Mouse (Mus musculus) hindbrain, embryonic 14.5 days (tissue): ENCODE data around the gene Lce1a1. TPM values are rescaled to one million over a fixed set of nuclear protein-coding genes. Genes with fewer than 3 reads are reported as not detected.

Experiments
- ATAC-seq: fragments of 200-750 bp; cut with Nextera tagmentation; 2 replicates; pipeline ENCODE4 v1.8.0; 2017; ENCODE audit warnings: moderate number of reproducible peaks, mild to moderate bottlenecking, moderate TSS enrichment, moderate library complexity; ENCODE audit not compliant: low FRiP score
- DNase-seq: peaks from one replicate; pipeline ENCODE4 v3.0.0-alpha.2; 2015; ENCODE audit warnings: low spot score
- H3K27ac ChIP-seq: fragments of 300-500 bp; sonication (generic); 2 replicates; pipeline ENCODE4 v1.5.1; 2014; ENCODE audit warnings: mild to moderate bottlenecking, moderate library complexity
- H3K27me3 ChIP-seq: fragments of 300-500 bp; sonication (generic); 2 replicates; pipeline ENCODE4 v1.6.1; 2014; ENCODE audit warnings: mild to moderate bottlenecking, low read length, mixed read lengths; ENCODE audit not compliant: control insufficient read depth, insufficient read depth
- H3K36me3 ChIP-seq: fragments of 300-500 bp; sonication (generic); replicated peaks from 2 replicates; pipeline ENCODE4 v1.6.1; 2014; ENCODE audit not compliant: control insufficient read depth, insufficient read depth
- H3K4me1 ChIP-seq: fragments of 300-500 bp; sonication (generic); replicated peaks from 2 replicates; pipeline ENCODE4 v1.6.1; 2014; ENCODE audit warnings: antibody characterized with exemption, low read length, mixed read lengths; ENCODE audit not compliant: control insufficient read depth, insufficient read depth
- H3K4me2 ChIP-seq: fragments of 300-500 bp; sonication (generic); replicated peaks from 2 replicates; pipeline ENCODE4 v1.6.1; 2014; ENCODE audit warnings: mild to moderate bottlenecking, moderate library complexity
- H3K4me3 ChIP-seq: fragments of 300-500 bp; sonication (generic); replicated peaks from 2 replicates; pipeline ENCODE4 v1.5.1; 2014; ENCODE audit warnings: mild to moderate bottlenecking, low read length
- H3K9ac ChIP-seq: fragments of 300-500 bp; sonication (generic); 2 replicates; pipeline ENCODE4 v1.6.1; 2014
- H3K9me3 ChIP-seq: fragments of 300-500 bp; sonication (generic); 2 replicates; pipeline ENCODE4 v1.6.1; 2016; ENCODE audit warnings: low read length; ENCODE audit not compliant: control insufficient read depth
- WGBS: fragments of 180-500 bp; shearing (Covaris S2); extraction: QIAGEN DNeasy Blood & Tissue Kit; methylation state at CpG from one replicate; pipeline ENCODE4 v1.1.7; 2014; 5-methylcytosine and 5-hydroxymethylcytosine counted together
- polyA plus RNA-seq: library from polyadenylated mRNA; unstranded; fragments of >200 nt; fragmentation: Nextera tagmentation; extraction: Ambion mirVana; gene quantifications from 2 replicates; pipeline ENCODE4 v1.2.1, GENCODE M21; 2014

The Lce1a1 gene
- polyA plus RNA-seq, 1 experiment from 2014 or later = not detected

- no peak overlapping the region for H3K9ac ChIP-seq
- no peak overlapping the region for H3K27ac ChIP-seq
- H3K9me3 ChIP-seq = no peaks in the 10 kb centered on the region
- no peaks in the 10 kb centered on the region for H3K4me1 ChIP-seq
- no peak overlapping the region for H3K4me3 ChIP-seq
- no peak overlapping the region for H3K4me2 ChIP-seq
- H3K36me3 ChIP-seq = no peaks in the 10 kb centered on the region
- WGBS = 35% methylated on average over 1 of the region's 1 CpGs
- ATAC-seq (peak; percentile 77; the same call in 1 of the 2 replicates), DNase-seq (no peak)
- H3K27me3 ChIP-seq = no peaks in the 10 kb centered on the region
These were observed 10.1 kb downstream of the Lce1a1 start for GRCm38 (mm10) chr3:92637745-92638652.

GRCm38 (mm10) chr3:92621560-92621959, 26.5 kb downstream of the Lce1a1 start, which contains the start of gene Lce6a:
TSS of gene Lce6a (minus strand) at chr3:92621660.
- Histone ChIP-seq H3K4me3 (no peak within 1 kb of the TSS), H3K9ac (no peak within 1 kb of the TSS), H3K27ac (no peak within 1 kb of the TSS), H3K36me3 (no peaks in the 10 kb centered on the region), H3K9me3 (no peaks in the 10 kb centered on the region), H3K27me3 (no peaks in the 10 kb centered on the region), H3K4me1 (no peaks in the 10 kb centered on the region), H3K4me2 (no peak within 1 kb of the TSS)
- ATAC-seq (no peak), DNase-seq (no peak)
- WGBS = 86% methylated on average over 2 of the region's 2 CpGs

GRCm38 (mm10) chr3:92609804-92610203, 38.3 kb downstream of the Lce1a1 start:
- no peak overlapping the region for H3K9ac ChIP-seq
- no peaks in the 10 kb centered on the region for H3K4me1 ChIP-seq
- ATAC-seq (no peak), DNase-seq (no peak)
- H3K27me3 ChIP-seq = no peaks in the 10 kb centered on the region
- 91% methylated on average over 1 of the region's 1 CpGs for WGBS
- no peaks in the 10 kb centered on the region for H3K36me3 ChIP-seq
- H3K4me3 ChIP-seq = no peak overlapping the region
- H3K9me3 ChIP-seq = no peaks in the 10 kb centered on the region
- no peak overlapping the region for H3K27ac ChIP-seq
- H3K4me2 ChIP-seq = no peak overlapping the region

- Histone ChIP-seq H3K9ac (no peak within 1 kb of the TSS), H3K36me3 (no peaks in the 10 kb centered on the region), H3K4me1 (no peaks in the 10 kb centered on the region), H3K4me2 (no peak within 1 kb of the TSS), H3K27me3 (no peaks in the 10 kb centered on the region), H3K4me3 (no peak within 1 kb of the TSS), H3K27ac (no peak within 1 kb of the TSS), H3K9me3 (no peaks in the 10 kb centered on the region)
- no peak for ATAC-seq
- DNase-seq = no peak
These were observed 40.7 kb downstream of the Lce1a1 start, which contains the start of gene 2210017I01Rik for GRCm38 (mm10) chr3:92607392-92607791. TSS of gene 2210017I01Rik (minus strand) at chr3:92607492.

GRCm38 (mm10) chr3:92602169-92602568, 45.9 kb downstream of the Lce1a1 start:
- H3K4me1 ChIP-seq = no peaks in the 10 kb centered on the region
- H3K9me3 ChIP-seq = peaks cover 8% of the 10 kb centered on the region
- no peak for ATAC-seq
- H3K4me2 ChIP-seq = no peak overlapping the region
- H3K27ac ChIP-seq = no peak overlapping the region
- H3K27me3 ChIP-seq = no peaks in the 10 kb centered on the region
- no peak overlapping the region for H3K4me3 ChIP-seq
- DNase-seq = peak; percentile 48
- H3K9ac ChIP-seq = no peak overlapping the region
- H3K36me3 ChIP-seq = no peaks in the 10 kb centered on the region
- 55% methylated on average over 1 of the region's 1 CpGs for WGBS

- no peak overlapping the region for H3K4me3 ChIP-seq
- H3K4me2 ChIP-seq = no peak overlapping the region
- H3K27me3 ChIP-seq = no peaks in the 10 kb centered on the region
- ATAC-seq (no peak), DNase-seq (no peak)
- no peak overlapping the region for H3K27ac ChIP-seq
- H3K4me1 ChIP-seq = no peaks in the 10 kb centered on the region
- 65% methylated on average over 1 of the region's 1 CpGs for WGBS
- H3K36me3 ChIP-seq = no peaks in the 10 kb centered on the region
- H3K9me3 ChIP-seq = peaks cover 8% of the 10 kb centered on the region
- H3K9ac ChIP-seq = no peak overlapping the region
These were observed 47.7 kb downstream of the Lce1a1 start for GRCm38 (mm10) chr3:92600456-92600855.

GRCm38 (mm10) chr3:92599973-92600372, 48.1 kb downstream of the Lce1a1 start:
- Histone ChIP-seq H3K27me3 (no peaks in the 10 kb centered on the region), H3K36me3 (no peaks in the 10 kb centered on the region), H3K4me2 (no peak overlapping the region), H3K9me3 (peaks cover 8% of the 10 kb centered on the region), H3K27ac (no peak overlapping the region), H3K4me3 (no peak overlapping the region), H3K9ac (no peak overlapping the region), H3K4me1 (no peaks in the 10 kb centered on the region)
- no peak for DNase-seq
- no peak for ATAC-seq

GRCm38 (mm10) chr3:92598429-92598828, 49.7 kb downstream of the Lce1a1 start:
- H3K4me1 ChIP-seq = no peaks in the 10 kb centered on the region
- H3K9me3 ChIP-seq = peaks cover 8% of the 10 kb centered on the region
- ATAC-seq = no peak
- DNase-seq = no peak
- H3K27ac ChIP-seq = no peak overlapping the region
- H3K36me3 ChIP-seq = no peaks in the 10 kb centered on the region
- H3K4me2 ChIP-seq = no peak overlapping the region
- no peak overlapping the region for H3K9ac ChIP-seq
- 93% methylated on average over 2 of the region's 2 CpGs for WGBS
- H3K27me3 ChIP-seq = no peaks in the 10 kb centered on the region
- H3K4me3 ChIP-seq = no peak overlapping the region
